Mouse (Mus musculus) midbrain, embryonic 13.5 days (tissue): Measurements from ENCODE around the gene Emg1. TPM values are rescaled to one million over a fixed set of nuclear protein-coding genes. Genes with fewer than 3 reads are reported as not detected.
"Not testable (repeated sequence)": the region's sequence is repeated elsewhere in the genome, so short reads cannot be mapped to it uniquely, and the experiment has no call there.

ENCODE experiments used
- ATAC-seq: fragments of 200-750 bp; cut with Nextera tagmentation; 2 replicates; pipeline ENCODE4 v1.8.0; 2017; ENCODE audit warnings: mild to moderate bottlenecking, moderate TSS enrichment, moderate library complexity
- H3K27ac ChIP-seq: fragments of 300-500 bp; sonication (generic); 2 replicates; pipeline ENCODE4 v1.5.1; 2015; ENCODE audit warnings: inconsistent platforms, mild to moderate bottlenecking, moderate library complexity
- H3K27me3 ChIP-seq: fragments of 300-500 bp; sonication (generic); 2 replicates; pipeline ENCODE4 v1.6.1; 2015; ENCODE audit warnings: mild to moderate bottlenecking, inconsistent platforms
- H3K36me3 ChIP-seq: fragments of 300-500 bp; sonication (generic); 2 replicates; pipeline ENCODE4 v1.6.1; 2015; ENCODE audit warnings: mild to moderate bottlenecking, inconsistent platforms
- H3K4me1 ChIP-seq: fragments of 300-500 bp; sonication (generic); replicated peaks from 2 replicates; pipeline ENCODE4 v1.6.1; 2015; ENCODE audit warnings: inconsistent platforms
- H3K4me2 ChIP-seq: fragments of 300-500 bp; sonication (generic); replicated peaks from 2 replicates; pipeline ENCODE4 v1.6.1; 2015; ENCODE audit warnings: moderate library complexity, mild to moderate bottlenecking, inconsistent platforms
- H3K4me3 ChIP-seq: fragments of 300-500 bp; sonication (generic); replicated peaks from 2 replicates; pipeline ENCODE4 v1.5.1; 2015; ENCODE audit warnings: mild to moderate bottlenecking, inconsistent platforms
- H3K9ac ChIP-seq: fragments of 300-500 bp; sonication (generic); replicated peaks from 2 replicates; pipeline ENCODE4 v1.6.1; 2015; ENCODE audit warnings: mild to moderate bottlenecking, inconsistent platforms
- H3K9me3 ChIP-seq: fragments of 300-500 bp; sonication (generic); 2 replicates; pipeline ENCODE4 v1.6.1; 2016; ENCODE audit warnings: mild to moderate bottlenecking, inconsistent platforms
- WGBS: fragments of 180-500 bp; shearing (Covaris S2); methylation state at CpG from one replicate; pipeline ENCODE4 v1.1.7; 2015; 5-methylcytosine and 5-hydroxymethylcytosine counted together
- polyA plus RNA-seq: library from polyadenylated mRNA; unstranded; fragments of >200 nt; fragmentation: Nextera tagmentation; extraction: Ambion mirVana; gene quantifications from 2 replicates; pipeline ENCODE4 v1.2.1, GENCODE M21; 2015

Emg1 gene
- polyA plus RNA-seq, 1 experiment from 2014 or later: 144 TPM

GRCm38 (mm10) chr6:124685606-124686386 is 26.2 kb downstream of the Emg1 start:
- Histone ChIP-seq H3K4me3 (no peak overlapping the region), H3K4me1 (no peaks in the 10 kb centered on the region), H3K9ac (no peak overlapping the region), H3K36me3 (no peaks in the 10 kb centered on the region), H3K9me3 (no peaks in the 10 kb centered on the region), H3K27me3 (no peaks in the 10 kb centered on the region), H3K27ac (no peak overlapping the region), H3K4me2 (no peak overlapping the region)
- ATAC-seq: no peak
- WGBS: 90% methylated on average over 12 of the region's 12 CpGs

GRCm38 (mm10) chr6:124683591-124684417 is 28.2 kb downstream of the Emg1 start:
- H3K36me3 ChIP-seq: no peaks in the 10 kb centered on the region
- ATAC-seq: no peak
- H3K27ac ChIP-seq: no peak overlapping the region
- H3K27me3 ChIP-seq: no peaks in the 10 kb centered on the region
- H3K4me3 ChIP-seq: no peak overlapping the region
- H3K9me3 ChIP-seq: no peaks in the 10 kb centered on the region
- H3K4me1 ChIP-seq: no peaks in the 10 kb centered on the region
- 90% methylated on average over 14 of the region's 14 CpGs for WGBS
- no peak overlapping the region for H3K9ac ChIP-seq
- H3K4me2 ChIP-seq: no peak overlapping the region

DNA sequence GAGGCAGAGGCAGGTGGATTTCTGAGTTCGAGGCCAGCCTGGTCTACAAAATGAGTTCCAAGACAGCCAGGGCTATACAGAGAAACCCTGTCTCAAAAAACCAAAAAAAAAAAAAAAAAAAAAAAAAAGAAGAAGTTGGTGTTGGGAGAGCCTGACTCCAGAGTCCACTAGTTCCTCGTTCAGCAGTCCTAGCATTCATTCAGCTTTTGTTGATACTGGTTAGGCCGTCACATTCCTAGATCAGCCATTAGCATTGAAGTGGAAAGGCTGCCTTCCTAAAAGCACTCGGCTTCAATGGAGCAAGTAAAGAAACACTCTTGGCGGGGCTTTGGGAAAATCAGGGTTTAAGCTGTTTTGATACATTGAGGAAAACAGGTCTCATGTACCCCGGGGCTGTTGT is 29.7 kb downstream of the Emg1 start:
- H3K9ac ChIP-seq, H3K4me3 ChIP-seq, ATAC-seq, H3K27ac ChIP-seq, H3K9me3 ChIP-seq, H3K4me1 ChIP-seq, H3K27me3 ChIP-seq, H3K4me2 ChIP-seq, H3K36me3 ChIP-seq: not testable (repeated sequence)
- 55% methylated on average over 6 of the region's 6 CpGs for WGBS

GRCm38 (mm10) chr6:124679486-124679885 is 32.5 kb downstream of the Emg1 start:
- Histone ChIP-seq H3K9ac (no peak overlapping the region), H3K27me3 (no peaks in the 10 kb centered on the region), H3K27ac (no peak overlapping the region), H3K9me3 (no peaks in the 10 kb centered on the region), H3K36me3 (no peaks in the 10 kb centered on the region), H3K4me2 (no peak overlapping the region), H3K4me3 (no peak overlapping the region), H3K4me1 (no peaks in the 10 kb centered on the region)
- WGBS: 96% methylated on average over 3 of the region's 3 CpGs
- ATAC-seq: no peak

DNA sequence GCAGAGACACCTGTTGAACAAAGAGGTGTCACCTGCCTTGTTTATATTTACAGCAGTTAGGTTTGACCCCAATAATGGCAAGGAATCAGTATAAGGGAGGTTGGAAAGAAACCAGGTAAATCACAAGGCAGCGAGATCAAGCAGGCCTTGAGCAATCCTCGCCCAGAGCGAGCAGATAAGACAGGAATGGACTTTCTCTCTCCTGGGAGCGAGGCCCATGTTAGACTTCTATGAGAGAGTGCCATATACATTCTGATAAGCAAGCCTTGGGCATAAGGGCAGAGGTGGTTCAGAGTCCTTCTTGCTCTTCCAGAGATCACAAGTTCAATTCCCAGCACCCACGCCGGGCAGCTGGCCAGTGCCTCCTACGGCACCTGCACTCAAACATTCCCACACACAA is 33.2 kb downstream of the Emg1 start:
- H3K4me2 ChIP-seq: no peak overlapping the region
- no peak overlapping the region for H3K9ac ChIP-seq
- H3K27ac ChIP-seq: no peak overlapping the region
- H3K27me3 ChIP-seq: no peaks in the 10 kb centered on the region
- no peak overlapping the region for H3K4me3 ChIP-seq
- H3K4me1 ChIP-seq: no peaks in the 10 kb centered on the region
- ATAC-seq: no peak
- 96% methylated on average over 7 of the region's 7 CpGs for WGBS
- H3K36me3 ChIP-seq: no peaks in the 10 kb centered on the region
- H3K9me3 ChIP-seq: no peaks in the 10 kb centered on the region

DNA sequence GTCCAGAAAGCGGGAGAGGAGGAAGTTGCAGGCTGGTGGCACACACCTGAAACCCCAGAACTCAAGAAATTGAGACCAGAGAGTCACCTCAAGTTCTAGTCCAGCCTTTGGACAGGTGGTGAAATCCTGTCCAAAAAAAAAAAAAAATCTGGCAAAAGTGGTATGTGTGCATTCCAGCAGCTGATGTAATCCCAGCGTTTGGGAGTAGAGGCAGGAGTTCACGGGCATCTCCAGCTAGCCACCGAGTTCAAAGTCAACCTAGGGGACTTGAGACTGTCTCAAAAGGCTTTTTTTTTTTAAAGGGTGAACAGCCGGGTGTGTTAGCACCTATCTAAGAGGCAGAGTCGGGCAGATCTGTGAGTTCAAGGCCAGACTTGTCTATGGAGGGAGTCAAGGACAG is 35.8 kb downstream of the Emg1 start:
- no peak overlapping the region for H3K4me3 ChIP-seq
- 90% methylated on average over 6 of the region's 6 CpGs for WGBS
- no peak overlapping the region for H3K9ac ChIP-seq
- no peaks in the 10 kb centered on the region for H3K4me1 ChIP-seq
- H3K4me2 ChIP-seq: no peak overlapping the region
- H3K36me3 ChIP-seq: no peaks in the 10 kb centered on the region
- no peaks in the 10 kb centered on the region for H3K27me3 ChIP-seq
- ATAC-seq: no peak
- no peak overlapping the region for H3K27ac ChIP-seq
- H3K9me3 ChIP-seq: no peaks in the 10 kb centered on the region

DNA sequence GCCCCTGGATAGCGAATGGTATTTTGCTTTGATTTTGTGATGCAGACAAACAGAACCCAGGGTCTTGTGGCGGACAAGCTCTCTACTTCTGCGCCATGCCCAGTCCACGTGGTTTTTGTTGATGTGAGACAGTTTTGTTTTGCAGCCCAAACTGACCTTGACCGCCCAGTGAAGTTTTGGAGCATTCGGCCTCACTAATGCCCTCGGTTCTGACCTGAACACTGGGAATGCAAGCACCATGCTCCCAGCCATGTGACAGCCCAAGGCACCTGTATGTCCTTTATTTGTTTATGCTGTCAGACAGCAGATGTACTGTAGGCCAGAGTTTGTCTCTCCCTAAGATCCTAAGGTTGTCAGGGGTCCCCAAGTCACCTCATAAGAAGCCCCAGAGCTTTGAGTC is 37.4 kb downstream of the Emg1 start:
- no peaks in the 10 kb centered on the region for H3K36me3 ChIP-seq
- H3K27ac ChIP-seq: no peak overlapping the region
- no peaks in the 10 kb centered on the region for H3K27me3 ChIP-seq
- no peak overlapping the region for H3K4me2 ChIP-seq
- 96% methylated on average over 7 of the region's 7 CpGs for WGBS
- H3K4me3 ChIP-seq: no peak overlapping the region
- H3K9ac ChIP-seq: no peak overlapping the region
- H3K9me3 ChIP-seq: no peaks in the 10 kb centered on the region
- H3K4me1 ChIP-seq: no peaks in the 10 kb centered on the region
- no peak for ATAC-seq

GRCm38 (mm10) chr6:124673619-124674018 is 38.4 kb downstream of the Emg1 start:
- H3K27me3 ChIP-seq: no peaks in the 10 kb centered on the region
- no peaks in the 10 kb centered on the region for H3K9me3 ChIP-seq
- H3K4me2 ChIP-seq: no peak overlapping the region
- 95% methylated on average over 9 of the region's 9 CpGs for WGBS
- no peaks in the 10 kb centered on the region for H3K36me3 ChIP-seq
- H3K9ac ChIP-seq: no peak overlapping the region
- H3K4me1 ChIP-seq: no peaks in the 10 kb centered on the region
- ATAC-seq: no peak
- H3K4me3 ChIP-seq: no peak overlapping the region
- no peak overlapping the region for H3K27ac ChIP-seq

GRCm38 (mm10) chr6:124672100-124672499 is 39.9 kb downstream of the Emg1 start:
- Histone ChIP-seq H3K36me3 (no peaks in the 10 kb centered on the region), H3K27ac (no peak overlapping the region), H3K4me2 (no peak overlapping the region), H3K27me3 (no peaks in the 10 kb centered on the region), H3K4me1 (no peaks in the 10 kb centered on the region), H3K9me3 (no peaks in the 10 kb centered on the region), H3K9ac (no peak overlapping the region), H3K4me3 (no peak overlapping the region)
- WGBS: 73% methylated on average over 6 of the region's 6 CpGs
- ATAC-seq: no peak

GRCm38 (mm10) chr6:124670281-124670900 is 41.6 kb downstream of the Emg1 start:
- 93% methylated on average over 7 of the region's 7 CpGs for WGBS

GRCm38 (mm10) chr6:124669234-124669859 is 42.6 kb downstream of the Emg1 start:
- ATAC-seq: no peak
- Histone ChIP-seq H3K9ac (no peak overlapping the region), H3K4me2 (no peak overlapping the region), H3K27ac (no peak overlapping the region), H3K9me3 (no peaks in the 10 kb centered on the region), H3K27me3 (no peaks in the 10 kb centered on the region), H3K4me3 (no peak overlapping the region), H3K4me1 (no peaks in the 10 kb centered on the region), H3K36me3 (no peaks in the 10 kb centered on the region)
- whole genome bisulfite sequencing: 92% methylated on average over 11 of the region's 11 CpGs

More at GRCm38 (mm10) chr6:124670281-124670900, 41.6 kb downstream of the Emg1 start:
- Histone ChIP-seq H3K4me1 (no peaks in the 10 kb centered on the region), H3K36me3 (no peaks in the 10 kb centered on the region), H3K9me3 (no peaks in the 10 kb centered on the region), H3K9ac (no peak overlapping the region), H3K4me3 (no peak overlapping the region), H3K27ac (no peak overlapping the region), H3K27me3 (no peaks in the 10 kb centered on the region), H3K4me2 (no peak overlapping the region)
- ATAC-seq: no peak

- H3K9me3 ChIP-seq: no peaks in the 10 kb centered on the region
- H3K36me3 ChIP-seq: no peaks in the 10 kb centered on the region
- no peak overlapping the region for H3K4me3 ChIP-seq
- 96% methylated on average over 10 of the region's 10 CpGs for WGBS
- H3K27ac ChIP-seq: no peak overlapping the region
- no peak overlapping the region for H3K4me2 ChIP-seq
- peaks cover 10% of the 10 kb centered on the region for H3K4me1 ChIP-seq
- H3K9ac ChIP-seq: no peak overlapping the region
- no peaks in the 10 kb centered on the region for H3K27me3 ChIP-seq
- no peak for ATAC-seq
Measured at GRCm38 (mm10) chr6:124665011-124665410, 47.0 kb downstream of the Emg1 start.
